Mouse (Mus musculus): ENCODE results near the gene Plac8. TPM values are rescaled to one million over a fixed set of nuclear protein-coding genes. Genes with fewer than 3 reads are reported as not detected.

Gene Plac8
- polyA plus RNA-seq, 1 experiment from 2014 or later = 92.7 TPM

DNA sequence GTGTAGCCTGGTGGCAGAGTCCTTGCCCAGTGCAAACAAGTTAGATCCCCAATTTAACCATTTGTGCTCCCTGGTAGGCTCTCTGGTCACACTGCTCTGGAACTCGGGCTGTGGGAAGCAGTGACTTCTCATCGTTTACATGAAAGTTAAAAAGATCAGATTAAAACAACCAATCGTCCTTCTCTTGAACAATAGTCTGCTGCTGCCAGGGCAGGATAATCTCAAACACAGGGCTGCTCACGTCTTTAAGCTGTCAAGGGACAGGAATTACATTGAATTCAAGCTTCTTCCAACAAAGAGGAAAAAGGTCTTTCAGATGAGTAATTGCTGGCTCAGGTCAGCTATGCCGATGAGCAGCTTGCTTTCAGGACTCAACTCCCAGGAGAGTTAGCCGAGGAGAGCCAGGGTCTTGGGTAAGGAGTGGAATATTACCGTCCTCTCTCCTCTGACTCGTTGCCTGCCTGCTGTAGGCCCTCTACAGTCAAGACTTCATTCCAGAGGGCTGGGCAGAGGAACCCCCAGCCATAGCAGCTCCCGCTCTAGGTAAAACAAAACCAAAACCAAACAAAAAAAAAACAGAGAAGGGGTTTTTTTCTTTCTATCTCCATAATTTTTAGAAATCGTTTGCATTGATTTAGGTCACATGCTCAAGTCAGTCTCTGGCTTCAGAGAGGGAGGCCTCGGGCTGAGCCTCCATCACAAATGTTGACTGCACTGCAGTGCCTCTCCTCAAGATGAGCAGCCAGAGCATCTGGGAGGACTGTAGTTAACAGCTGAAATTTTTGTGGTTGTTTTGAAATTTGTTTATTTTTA is 9.8 kb upstream of the Plac8 start:
- ChIA-PET CTCF (interaction anchor here (1.3 to 1.5 kb wide), 3 partner anchors 11 to 20 kb away, joined by 3 to 5 read pairs (median 4); no protein-coding TSS in a partner anchor), POLR2A (no interaction called here)
- DNase-seq (ENCODE audit: low read depth, low spot score) (no peak), ATAC-seq (no peak)
- no peaks in the 10 kb centered on the region for H3K27me3 ChIP-seq
- in situ Hi-C loops (cut with MboI; ENCODE audit: low pct_unique_long_range_greater_than_20kb) = no loop called here
- no peak for TF ChIP-seq CTCF (IDR thresholded peaks at IDR 0.05)

GRCm38 (mm10) chr5:100578863-100579411 is 6.9 kb upstream of the Plac8 start:
- TF ChIP-seq CTCF (IDR thresholded peaks at IDR 0.05) = no peak
- DNase-seq (ENCODE audit: low read depth, low spot score) (no peak), ATAC-seq (no peak)
- no peaks in the 10 kb centered on the region for H3K27me3 ChIP-seq
- in situ Hi-C loops (cut with MboI; ENCODE audit: low pct_unique_long_range_greater_than_20kb) = no loop called here
- ChIA-PET POLR2A (interaction anchor here (0.7 kb wide), 1 partner anchor 178 kb away, joined by 3 read pairs; no protein-coding TSS in a partner anchor), CTCF (no interaction called here)

- in situ Hi-C loops (cut with MboI; ENCODE audit: low pct_unique_long_range_greater_than_20kb) = no loop called here
Observed at GRCm38 (mm10) chr5:100574771-100575170, 2.7 kb upstream of the Plac8 start.

DNA sequence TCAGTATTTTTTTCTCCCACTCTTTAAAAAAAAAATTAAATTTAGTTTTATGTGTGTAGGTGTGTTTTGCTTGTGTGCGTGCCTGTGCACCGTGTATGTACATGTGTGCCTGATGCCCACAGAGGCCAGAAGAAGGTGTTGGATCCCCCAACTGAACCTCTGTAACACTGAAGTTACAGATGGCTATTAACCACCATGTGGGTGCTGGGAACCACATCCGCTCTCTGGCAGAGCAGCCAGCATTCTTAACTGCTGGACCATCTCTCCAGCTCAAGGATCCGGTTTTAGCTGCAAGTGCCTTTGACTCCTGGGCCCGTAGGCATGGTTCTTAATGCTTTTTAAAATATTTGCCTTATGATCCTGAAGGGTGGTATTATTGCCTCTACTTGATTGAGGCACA is 1.2 kb upstream of the Plac8 start:
- in situ Hi-C loops (cut with MboI; ENCODE audit: low pct_unique_long_range_greater_than_20kb) = no loop called here
- no peak for ATAC-seq
- H3K27me3 ChIP-seq = no peaks in the 10 kb centered on the region
- no peak for TF ChIP-seq CTCF (IDR thresholded peaks at IDR 0.05)
- DNase-seq (ENCODE audit: low read depth, low spot score) = no peak
- CTCF ChIA-PET = interaction anchor here (1.9 kb wide), 1 partner anchor 23 kb away, joined by 5 read pairs; no protein-coding TSS in a partner anchor
- POLR2A ChIA-PET = interaction anchor here (0.7 kb wide), 1 partner anchor 78 kb away, joined by 4 read pairs; no protein-coding TSS in a partner anchor

More at GRCm38 (mm10) chr5:100574771-100575170, 2.7 kb upstream of the Plac8 start:
- no peak for ATAC-seq
- no peaks in the 10 kb centered on the region for H3K27me3 ChIP-seq
- DNase-seq (ENCODE audit: low read depth, low spot score) = no peak
- CTCF ChIA-PET = interaction anchor here (0.9 to 1.9 kb wide), 2 partner anchors 22 to 27 kb away, joined by 3 to 5 read pairs; no protein-coding TSS in a partner anchor
- POLR2A ChIA-PET = no interaction called here
- TF ChIP-seq CTCF (IDR thresholded peaks at IDR 0.05) = peak; percentile 61

- no peak for TF ChIP-seq CTCF (IDR thresholded peaks at IDR 0.05)
- no peaks in the 10 kb centered on the region for H3K27me3 ChIP-seq
- DNase-seq (ENCODE audit: low read depth, low spot score) = no peak
- in situ Hi-C loops (cut with MboI; ENCODE audit: low pct_unique_long_range_greater_than_20kb) = no loop called here
- ChIA-PET POLR2A (no interaction called here), CTCF (interaction anchor here (1.0 to 1.6 kb wide), 3 partner anchors 10 to 102 kb away, joined by 3 to 5 read pairs (median 3); no protein-coding TSS in a partner anchor)
- no peak for ATAC-seq
Observed at GRCm38 (mm10) chr5:100570716-100571115, 1.3 kb downstream of the Plac8 start.

DNA sequence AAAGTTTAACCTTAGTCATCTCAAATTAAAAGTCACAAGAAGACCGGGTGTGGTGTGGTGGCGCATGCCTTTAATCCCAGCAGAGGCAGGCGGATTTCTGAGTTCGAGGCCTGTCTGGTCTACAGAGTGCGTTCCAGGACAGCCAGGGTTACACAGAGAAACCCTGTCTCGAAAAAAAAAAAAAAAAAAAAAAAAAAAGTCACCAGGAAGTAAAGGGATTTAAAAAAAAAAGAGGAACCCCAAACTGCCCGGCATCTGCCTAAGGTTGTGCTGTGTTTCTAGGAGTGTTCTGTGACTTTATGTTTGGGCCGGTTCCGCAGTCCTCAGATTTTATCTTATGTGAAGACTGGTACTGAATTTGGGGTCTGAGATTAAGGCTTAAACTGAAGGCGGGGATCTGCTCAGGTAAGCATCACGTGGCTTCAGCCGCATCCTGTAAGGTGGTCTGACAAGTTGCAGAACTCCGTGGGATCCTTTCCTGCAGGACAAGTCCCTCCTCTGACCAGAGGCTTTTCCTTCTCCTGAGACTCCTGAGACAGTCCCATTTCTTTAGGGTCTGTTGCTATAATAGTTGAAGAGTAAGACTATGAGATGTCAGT is 1.9 kb downstream of the Plac8 start:
- no peaks in the 10 kb centered on the region for H3K27me3 ChIP-seq
- ChIA-PET POLR2A (no interaction called here), CTCF (interaction anchor here (1.0 to 1.5 kb wide), 2 partner anchors 11 to 102 kb away, joined by 3 to 5 read pairs; no protein-coding TSS in a partner anchor)
- in situ Hi-C loops (cut with MboI; ENCODE audit: low pct_unique_long_range_greater_than_20kb) = no loop called here
- no peak for ATAC-seq
- no peak for TF ChIP-seq CTCF (IDR thresholded peaks at IDR 0.05)
- DNase-seq (ENCODE audit: low read depth, low spot score) = no peak

DNA sequence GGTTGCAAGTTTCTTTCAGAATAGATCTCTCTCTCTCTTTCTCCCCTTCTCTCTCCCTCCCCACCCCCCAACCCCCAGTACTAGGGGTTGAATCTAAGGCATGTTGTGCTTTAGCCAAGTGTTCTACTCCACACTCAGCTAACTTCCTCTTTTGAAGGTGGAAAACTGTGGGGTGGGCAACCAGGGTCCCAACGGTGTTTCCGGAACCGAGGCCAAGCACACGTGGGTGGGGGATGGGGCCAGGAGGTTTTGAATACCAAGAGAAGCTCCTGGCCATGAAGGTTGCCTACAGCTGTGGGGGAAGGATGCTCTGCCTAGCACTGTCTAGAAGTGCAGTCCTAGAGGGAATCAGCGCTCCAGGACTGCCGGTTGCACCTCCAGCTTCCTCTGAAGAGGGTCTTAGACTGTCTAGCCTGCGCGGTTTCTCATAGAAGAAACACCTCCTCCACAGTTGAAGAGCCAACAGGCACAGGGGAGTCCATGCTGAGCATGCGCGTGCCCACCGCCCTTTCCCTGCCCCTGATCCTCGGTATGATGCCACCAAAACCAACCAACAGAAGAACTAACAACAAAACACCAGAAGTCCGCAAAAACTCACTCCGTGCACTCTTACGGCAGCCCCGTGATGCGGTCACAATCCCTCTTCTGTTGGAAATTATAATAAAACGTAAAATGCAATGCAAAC is 2.7 kb downstream of the Plac8 start:
- ChIA-PET CTCF (no interaction called here), POLR2A (interaction anchor here (0.7 kb wide), 1 partner anchor 103 kb away, joined by 3 read pairs; no protein-coding TSS in a partner anchor)
- no peak for DNase-seq (ENCODE audit: low read depth, low spot score)
- H3K27me3 ChIP-seq = no peaks in the 10 kb centered on the region
- no peak for TF ChIP-seq CTCF (IDR thresholded peaks at IDR 0.05)
- ATAC-seq = no peak
- in situ Hi-C loops (cut with MboI; ENCODE audit: low pct_unique_long_range_greater_than_20kb) = no loop called here

GRCm38 (mm10) chr5:100568802-100569201 is 3.2 kb downstream of the Plac8 start:
- no peaks in the 10 kb centered on the region for H3K27me3 ChIP-seq
- in situ Hi-C loops (cut with MboI; ENCODE audit: low pct_unique_long_range_greater_than_20kb) = no loop called here
- DNase-seq (ENCODE audit: low read depth, low spot score) (no peak), ATAC-seq (no peak)
- ChIA-PET POLR2A (interaction anchor here (0.7 kb wide), 1 partner anchor 103 kb away, joined by 3 read pairs; no protein-coding TSS in a partner anchor), CTCF (no interaction called here)
- no peak for TF ChIP-seq CTCF (IDR thresholded peaks at IDR 0.05)

DNA sequence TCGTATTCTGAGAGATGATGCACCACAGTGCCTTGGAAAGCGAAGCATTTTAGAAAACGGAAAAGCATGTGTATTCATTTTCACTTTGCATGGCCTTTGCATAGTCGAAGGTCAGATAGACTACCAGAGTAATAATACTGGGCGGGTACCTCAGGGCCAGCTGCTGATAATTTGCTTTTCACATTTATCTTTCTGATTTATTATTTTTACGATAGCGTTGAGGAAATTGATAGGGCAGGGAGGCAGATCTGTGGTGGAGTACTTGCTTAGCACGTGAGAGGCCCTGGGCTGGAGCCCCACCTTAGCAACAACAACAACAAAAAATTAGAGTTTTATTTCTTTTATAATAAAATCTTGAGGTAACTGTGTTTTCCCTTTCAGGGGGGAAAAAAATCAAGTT is 3.9 kb downstream of the Plac8 start:
- POLR2A ChIA-PET = interaction anchor here (0.7 to 1.6 kb wide), 4 partner anchors 28 to 67 kb away, joined by 3 to 5 read pairs (median 3); no protein-coding TSS in a partner anchor
- in situ Hi-C loops (cut with MboI; ENCODE audit: low pct_unique_long_range_greater_than_20kb) = no loop called here
- ATAC-seq (no peak), DNase-seq (ENCODE audit: low read depth, low spot score) (no peak)
- TF ChIP-seq CTCF (IDR thresholded peaks at IDR 0.05) = no peak
- no peaks in the 10 kb centered on the region for H3K27me3 ChIP-seq
- CTCF ChIA-PET = interaction anchor here (1.0 to 1.1 kb wide), 2 partner anchors 14 to 103 kb away, joined by 3 read pairs; no protein-coding TSS in a partner anchor

All from Patski (cell line).